Mouse (Mus musculus): ENCODE measurements around the gene Sh3rf1. TPM values are rescaled to one million over a fixed set of nuclear protein-coding genes. Genes with fewer than 3 reads are reported as not detected.

Gene Sh3rf1
- polyA plus RNA-seq, 1 experiment: 5.5 TPM

DNA sequence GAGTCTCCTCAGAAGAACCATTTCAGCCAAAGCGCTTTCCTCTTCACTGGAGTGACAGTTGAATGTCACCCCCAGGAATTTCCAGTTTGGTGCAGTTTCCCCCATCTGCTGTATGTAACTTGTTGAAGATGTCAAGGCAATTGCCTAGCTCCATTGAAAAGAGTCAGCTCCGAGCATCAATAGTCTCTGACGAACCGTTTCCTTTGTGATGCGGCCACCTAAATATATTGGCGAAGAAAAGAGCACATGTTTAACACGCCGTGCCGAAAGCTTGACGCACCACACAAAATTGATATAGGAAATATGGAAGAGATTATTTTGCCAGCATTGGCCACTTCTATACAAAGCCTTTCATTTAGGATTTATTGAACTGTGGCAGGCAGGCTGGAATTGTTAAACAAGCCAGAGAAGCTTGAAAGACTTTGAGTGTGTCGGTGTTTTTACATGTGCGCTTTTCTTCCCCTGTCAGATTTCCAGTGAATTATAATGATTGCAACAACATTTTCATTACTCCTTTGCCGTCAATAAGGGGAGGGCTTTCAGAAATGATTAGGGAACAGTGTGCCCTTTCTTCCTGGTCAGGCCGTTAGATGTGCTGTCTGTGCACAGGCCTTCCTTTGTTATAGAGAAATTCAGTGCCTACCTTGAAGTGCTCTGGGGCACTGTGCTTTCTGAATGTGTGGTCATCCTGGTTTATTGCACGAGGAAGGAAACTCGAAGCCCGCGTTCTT lies 77.8 kb downstream of the Sh3rf1 start:
- no peaks in the 10 kb centered on the region for H3K27me3 ChIP-seq (ENCODE audit: control insufficient read depth, insufficient read depth, low read length)
- TF ChIP-seq CTCF (IDR thresholded peaks at IDR 0.05; ENCODE audit: borderline replicate concordance, insufficient read depth, low read depth, low read length): no peak
- no peak for TF ChIP-seq POLR2A (IDR thresholded peaks at IDR 0.05; ENCODE audit: borderline replicate concordance, insufficient read depth, low read length)
- no peak for DNase-seq
- H3K27ac ChIP-seq (ENCODE audit: insufficient read depth, low read length): no peak overlapping the region
- no peak overlapping the region for H3K4me3 ChIP-seq (replicated peaks; ENCODE audit: insufficient read depth, low read depth, low read length)
- H3K4me1 ChIP-seq (ENCODE audit: control insufficient read depth, insufficient read depth, low read length): no peaks in the 10 kb centered on the region
- 67% methylated on average over 18 of the region's 18 CpGs for WGBS

DNA sequence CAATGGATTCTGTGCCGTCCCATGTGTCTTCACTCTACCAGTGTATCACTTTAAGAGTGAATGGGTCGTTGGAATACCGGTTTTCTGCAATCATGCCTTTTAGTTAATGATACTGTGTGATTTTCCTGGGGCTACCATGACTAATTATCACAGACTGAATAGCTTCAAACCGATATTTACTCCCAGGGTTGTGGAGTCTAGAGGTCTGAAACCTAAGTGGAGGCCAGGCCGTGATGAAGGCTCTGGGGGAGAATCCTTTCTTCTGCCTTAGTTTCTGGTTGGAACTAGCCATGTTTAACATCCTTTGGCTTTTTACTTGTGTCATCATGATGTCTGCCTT lies 78.3 kb downstream of the Sh3rf1 start:
- WGBS: 70% methylated on average over 5 of the region's 5 CpGs
- no peaks in the 10 kb centered on the region for H3K4me1 ChIP-seq (ENCODE audit: control insufficient read depth, insufficient read depth, low read length)
- no peak overlapping the region for H3K27ac ChIP-seq (ENCODE audit: insufficient read depth, low read length)

GRCm38 (mm10) chr8:61305451-61306070 lies 81.9 kb downstream of the Sh3rf1 start:
- TF ChIP-seq CTCF (IDR thresholded peaks at IDR 0.05; ENCODE audit: borderline replicate concordance, insufficient read depth, low read depth, low read length) (no peak), POLR2A (IDR thresholded peaks at IDR 0.05; ENCODE audit: borderline replicate concordance, insufficient read depth, low read length) (no peak)
- DNase-seq: no peak
- Histone ChIP-seq H3K27me3 (ENCODE audit: control insufficient read depth, insufficient read depth, low read length) (no peaks in the 10 kb centered on the region), H3K27ac (ENCODE audit: insufficient read depth, low read length) (no peak overlapping the region), H3K4me3 (replicated peaks; ENCODE audit: insufficient read depth, low read depth, low read length) (no peak overlapping the region), H3K4me1 (ENCODE audit: control insufficient read depth, insufficient read depth, low read length) (no peaks in the 10 kb centered on the region)
- WGBS: 94% methylated on average over 7 of the region's 7 CpGs

More for the DNA sequence above, 78.3 kb downstream of the Sh3rf1 start:
- no peaks in the 10 kb centered on the region for H3K27me3 ChIP-seq (ENCODE audit: control insufficient read depth, insufficient read depth, low read length)
- no peak overlapping the region for H3K4me3 ChIP-seq (replicated peaks; ENCODE audit: insufficient read depth, low read depth, low read length)
- DNase-seq: no peak
- TF ChIP-seq CTCF (IDR thresholded peaks at IDR 0.05; ENCODE audit: borderline replicate concordance, insufficient read depth, low read depth, low read length) (no peak), POLR2A (IDR thresholded peaks at IDR 0.05; ENCODE audit: borderline replicate concordance, insufficient read depth, low read length) (no peak)

- DNase-seq: no peak
- Histone ChIP-seq H3K4me1 (ENCODE audit: control insufficient read depth, insufficient read depth, low read length) (no peaks in the 10 kb centered on the region), H3K27ac (ENCODE audit: insufficient read depth, low read length) (no peak overlapping the region), H3K4me3 (replicated peaks; ENCODE audit: insufficient read depth, low read depth, low read length) (no peak overlapping the region), H3K27me3 (ENCODE audit: control insufficient read depth, insufficient read depth, low read length) (no peaks in the 10 kb centered on the region)
- no peak for TF ChIP-seq CTCF (IDR thresholded peaks at IDR 0.05; ENCODE audit: borderline replicate concordance, insufficient read depth, low read depth, low read length)
- TF ChIP-seq POLR2A (IDR thresholded peaks at IDR 0.05; ENCODE audit: borderline replicate concordance, insufficient read depth, low read length): no peak
- WGBS: 67% methylated on average over 4 of the region's 4 CpGs
These were observed 82.9 kb downstream of the Sh3rf1 start for GRCm38 (mm10) chr8:61306501-61307112.

- H3K4me3 ChIP-seq (replicated peaks; ENCODE audit: insufficient read depth, low read depth, low read length): no peak overlapping the region
- H3K27me3 ChIP-seq (ENCODE audit: control insufficient read depth, insufficient read depth, low read length): no peaks in the 10 kb centered on the region
- no peaks in the 10 kb centered on the region for H3K4me1 ChIP-seq (ENCODE audit: control insufficient read depth, insufficient read depth, low read length)
- DNase-seq: no peak
- no peak for TF ChIP-seq POLR2A (IDR thresholded peaks at IDR 0.05; ENCODE audit: borderline replicate concordance, insufficient read depth, low read length)
- TF ChIP-seq CTCF (IDR thresholded peaks at IDR 0.05; ENCODE audit: borderline replicate concordance, insufficient read depth, low read depth, low read length): no peak
- no peak overlapping the region for H3K27ac ChIP-seq (ENCODE audit: insufficient read depth, low read length)
These were observed 85.2 kb downstream of the Sh3rf1 start for GRCm38 (mm10) chr8:61308896-61309295.

GRCm38 (mm10) chr8:61309530-61310402 lies 86.1 kb downstream of the Sh3rf1 start:
- no peak for DNase-seq
- no peaks in the 10 kb centered on the region for H3K27me3 ChIP-seq (ENCODE audit: control insufficient read depth, insufficient read depth, low read length)
- no peaks in the 10 kb centered on the region for H3K4me1 ChIP-seq (ENCODE audit: control insufficient read depth, insufficient read depth, low read length)
- TF ChIP-seq CTCF (IDR thresholded peaks at IDR 0.05; ENCODE audit: borderline replicate concordance, insufficient read depth, low read depth, low read length) (no peak), POLR2A (IDR thresholded peaks at IDR 0.05; ENCODE audit: borderline replicate concordance, insufficient read depth, low read length) (no peak)
- H3K4me3 ChIP-seq (replicated peaks; ENCODE audit: insufficient read depth, low read depth, low read length): no peak overlapping the region
- WGBS: 50% methylated on average over 20 of the region's 20 CpGs
- no peak overlapping the region for H3K27ac ChIP-seq (ENCODE audit: insufficient read depth, low read length)

DNA sequence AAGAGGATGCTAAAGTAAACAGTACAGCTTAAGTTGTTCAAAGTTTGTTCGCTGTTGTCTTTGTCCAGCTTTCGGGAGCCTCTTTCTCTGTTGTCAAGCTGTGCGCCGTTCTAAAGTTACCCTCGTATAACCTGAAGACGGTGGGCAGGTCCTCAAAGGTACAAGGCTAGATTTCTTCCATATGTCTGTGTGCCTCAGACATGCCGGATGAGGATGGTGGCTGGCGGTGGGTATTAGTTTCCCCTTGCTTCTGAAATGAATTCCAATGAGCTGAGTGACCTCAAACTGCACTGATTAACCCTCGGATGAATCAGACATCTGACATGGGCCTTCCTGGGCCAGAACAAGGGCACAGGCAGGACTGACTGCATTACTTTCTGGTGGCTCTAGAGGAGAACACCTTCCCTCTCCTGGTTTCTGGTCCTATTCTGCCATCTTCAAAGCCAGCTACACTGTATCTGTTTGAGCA lies 86.8 kb downstream of the Sh3rf1 start:
- 71% methylated on average over 9 of the region's 9 CpGs for whole genome bisulfite sequencing
- no peak overlapping the region for H3K27ac ChIP-seq (ENCODE audit: insufficient read depth, low read length)
- H3K4me1 ChIP-seq (ENCODE audit: control insufficient read depth, insufficient read depth, low read length): no peaks in the 10 kb centered on the region
- H3K27me3 ChIP-seq (ENCODE audit: control insufficient read depth, insufficient read depth, low read length): no peaks in the 10 kb centered on the region
- no peak overlapping the region for H3K4me3 ChIP-seq (replicated peaks; ENCODE audit: insufficient read depth, low read depth, low read length)
- TF ChIP-seq CTCF (IDR thresholded peaks at IDR 0.05; ENCODE audit: borderline replicate concordance, insufficient read depth, low read depth, low read length): no peak
- no peak for TF ChIP-seq POLR2A (IDR thresholded peaks at IDR 0.05; ENCODE audit: borderline replicate concordance, insufficient read depth, low read length)
- no peak for DNase-seq
